Mouse (Mus musculus) thymus, postnatal 36 days (tissue): ENCODE results near the gene Anapc11.
"Not testable (repeated sequence)": the region's sequence is repeated elsewhere in the genome, so short reads cannot be mapped to it uniquely, and the experiment has no call there.

Experiments used
- DNase-seq, 2 experiments: peaks; one replicate each; pipeline ENCODE4 v3.0.0; 2022; ENCODE audit warnings: mixed read lengths in 2 of 2

Gene Anapc11

GRCm38 (mm10) chr11:120598283-120598989, at the start of gene Anapc11, which contains the start of gene Alyref:
Anapc11 (plus strand) TSS chr11:120598421.
Alyref (minus strand) TSS chr11:120598365.
- DNase-seq, result peak; percentile 93 to 96

- DNase-seq, result no peak
These were observed 49.4 kb upstream of the Anapc11 start for GRCm38 (mm10) chr11:120548786-120549167.

GRCm38 (mm10) chr11:120549168-120549945, 48.9 kb upstream of the Anapc11 start, which contains the start of gene Mcrip1:
Mcrip1 (minus strand) TSS chr11:120549727.
- DNase-seq, result peak; percentile 94 to 96

- DNase-seq, result peak in 1 of 2 experiments; percentile 32
These were observed 48.0 kb upstream of the Anapc11 start for GRCm38 (mm10) chr11:120549986-120550809.

- DNase-seq, result no peak
These were observed 47.3 kb upstream of the Anapc11 start, which contains the start of gene Ppp1r27 for GRCm38 (mm10) chr11:120550810-120551440. Ppp1r27 (minus strand) TSS chr11:120551132.

GRCm38 (mm10) chr11:120552736-120553135, 45.5 kb upstream of the Anapc11 start:
- DNase-seq, result no peak

GRCm38 (mm10) chr11:120554834-120555233, 43.4 kb upstream of the Anapc11 start:
- no peak for DNase-seq

GRCm38 (mm10) chr11:120555260-120555659, 43.0 kb upstream of the Anapc11 start:
- DNase-seq, result no peak

GRCm38 (mm10) chr11:120558843-120559242, 39.4 kb upstream of the Anapc11 start:
- not testable (repeated sequence) for DNase-seq

- no peak for DNase-seq
These were observed 37.1 kb upstream of the Anapc11 start for GRCm38 (mm10) chr11:120560952-120561728.

GRCm38 (mm10) chr11:120562949-120563348, 35.3 kb upstream of the Anapc11 start:
- DNase-seq, result no peak

GRCm38 (mm10) chr11:120565114-120565513, 33.1 kb upstream of the Anapc11 start:
- DNase-seq, result no peak

GRCm38 (mm10) chr11:120568324-120568723, 29.9 kb upstream of the Anapc11 start:
- DNase-seq, result no peak

GRCm38 (mm10) chr11:120571122-120571521, 27.1 kb upstream of the Anapc11 start:
- no peak for DNase-seq

- no peak for DNase-seq
These were observed 26.3 kb upstream of the Anapc11 start for GRCm38 (mm10) chr11:120571754-120572416.

- no peak for DNase-seq
These were observed 25.8 kb upstream of the Anapc11 start for GRCm38 (mm10) chr11:120572417-120572751.

GRCm38 (mm10) chr11:120572752-120573584, 25.3 kb upstream of the Anapc11 start, which contains the start of gene P4hb:
P4hb (minus strand) TSS chr11:120573253.
- DNase-seq, result peak; percentile 99

GRCm38 (mm10) chr11:120573585-120574277, 24.5 kb upstream of the Anapc11 start:
- DNase-seq, result no peak

- no peak for DNase-seq
These were observed 24.0 kb upstream of the Anapc11 start for GRCm38 (mm10) chr11:120574278-120574600.

- no peak for DNase-seq
These were observed 23.2 kb upstream of the Anapc11 start for GRCm38 (mm10) chr11:120575046-120575445.
